ENCODE assay signal across 8 mouse cellular contexts in the genomic region with DNA sequence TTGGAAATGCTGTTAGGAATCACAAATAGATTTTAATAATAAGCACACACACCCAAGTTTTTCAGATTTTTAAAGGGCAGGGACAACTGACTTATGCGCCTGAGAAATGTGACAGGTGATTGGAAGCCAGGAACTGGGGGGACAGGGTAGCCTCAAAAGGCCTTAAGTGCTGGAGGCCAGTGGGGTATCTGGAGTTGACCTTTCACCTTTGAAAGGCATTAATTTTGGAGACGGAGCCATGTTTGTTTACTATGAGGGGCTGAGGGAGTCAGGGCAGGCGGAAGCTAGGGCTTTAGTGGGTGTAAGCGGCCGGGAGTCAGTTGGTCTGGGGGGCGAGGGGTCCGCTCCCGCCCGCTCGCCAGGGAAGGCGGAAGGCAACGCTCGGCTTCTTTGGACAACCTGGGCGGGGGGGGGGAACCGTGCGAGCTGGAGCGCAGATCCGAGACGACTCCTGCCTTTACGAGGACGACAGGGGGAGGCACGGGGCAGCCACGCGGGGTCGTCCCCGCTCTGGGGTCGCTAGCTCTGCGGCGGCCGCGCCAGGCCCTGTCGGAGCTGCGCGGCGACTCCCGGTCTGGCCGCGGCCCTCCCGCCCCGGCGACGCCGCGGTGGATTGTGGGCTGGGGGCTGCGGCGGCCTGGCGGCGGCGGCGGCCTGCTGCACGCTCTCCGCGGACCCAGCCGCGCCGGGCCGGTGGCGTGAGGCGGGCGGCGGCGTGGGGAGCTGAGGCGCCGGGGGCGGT. TPM values are rescaled to one million over a fixed set of nuclear protein-coding genes. Genes with fewer than 3 reads are reported as not detected.
A peak's percentile ranks its signal among the peaks of the same experiment; 100 is the strongest.
DNase-seq lines count a peak whose midpoint lies in the region; ATAC-seq and TF ChIP-seq lines count a peak whose summit lies in the region.

No protein-coding gene starts in this region.

- no peaks in the 10 kb centered on the region for H3K27me3 ChIP-seq in embryonic facial prominence, embryonic 10.5 days (replicated peaks; ENCODE audit: low read depth, poor library complexity, severe bottlenecking)
- H3K27me3 ChIP-seq in heart, embryonic 12.5 days (replicated peaks), result no peaks in the 10 kb centered on the region
- no peaks in the 10 kb centered on the region for H3K27me3 ChIP-seq in limb, embryonic 10.5 days (ENCODE audit: low read depth, poor library complexity, severe bottlenecking)
- H3K27me3 ChIP-seq in midbrain, embryonic 11.5 days (ENCODE audit: control insufficient read depth, insufficient read depth, low read length), result no peaks in the 10 kb centered on the region
- no peaks in the 10 kb centered on the region for H3K27me3 ChIP-seq in splenic B cell, adult 2 months (ENCODE audit: control insufficient read depth, insufficient read depth, low read length, poor library complexity, severe bottlenecking)

- peak overlapping the region; percentile 71 to 91 for H3K4me3 ChIP-seq in ES-E14 (ENCODE audit: insufficient read depth in 1 of 2, low read depth in 1 of 2, low read length in 2 of 2, poor library complexity in 1 of 2, severe bottlenecking in 1 of 2)
- peak overlapping the region; percentile 91 for H3K4me3 ChIP-seq in embryonic facial prominence, embryonic 10.5 days
- peak overlapping the region; percentile 82 for H3K4me3 ChIP-seq in heart, embryonic 12.5 days
- H3K4me3 ChIP-seq in limb, embryonic 10.5 days, result peak overlapping the region; percentile 87
- H3K4me3 ChIP-seq in midbrain, embryonic 11.5 days (ENCODE audit: low read depth, low read length), result peak overlapping the region; percentile 91

- H3K4me2 ChIP-seq in heart, embryonic 12.5 days, result peak overlapping the region; percentile 73
- peak overlapping the region; percentile 41 for H3K4me2 ChIP-seq in midbrain, embryonic 11.5 days

- H3K9me3 ChIP-seq in ES-E14 (ENCODE audit: control insufficient read depth, insufficient read depth, low read depth, low read length), result no peaks in the 10 kb centered on the region
- H3K9me3 ChIP-seq in embryonic facial prominence, embryonic 10.5 days, result no peaks in the 10 kb centered on the region
- H3K9me3 ChIP-seq in heart, embryonic 12.5 days (replicated peaks), result no peaks in the 10 kb centered on the region
- H3K9me3 ChIP-seq in limb, embryonic 10.5 days (replicated peaks), result no peaks in the 10 kb centered on the region
- no peaks in the 10 kb centered on the region for H3K9me3 ChIP-seq in midbrain, embryonic 11.5 days (ENCODE audit: control insufficient read depth, low read length)

- H3K36me3 ChIP-seq in ES-E14 (ENCODE audit: control insufficient read depth, insufficient read depth, low read length, poor library complexity, severe bottlenecking), result no peaks in the 10 kb centered on the region
- H3K36me3 ChIP-seq in embryonic facial prominence, embryonic 10.5 days (replicated peaks), result no peaks in the 10 kb centered on the region
- no peaks in the 10 kb centered on the region for H3K36me3 ChIP-seq in heart, embryonic 12.5 days
- no peaks in the 10 kb centered on the region for H3K36me3 ChIP-seq in limb, embryonic 10.5 days
- no peaks in the 10 kb centered on the region for H3K36me3 ChIP-seq in midbrain, embryonic 11.5 days (ENCODE audit: control insufficient read depth, insufficient read depth, low read length)
- H3K36me3 ChIP-seq in splenic B cell, adult 2 months (ENCODE audit: control insufficient read depth, insufficient read depth, low read length, poor library complexity, severe bottlenecking), result no peaks in the 10 kb centered on the region

- H3K27ac ChIP-seq in ES-E14 (ENCODE audit: insufficient read depth, low read depth, low read length, poor library complexity, severe bottlenecking), result peak overlapping the region; percentile 93
- H3K27ac ChIP-seq in embryonic facial prominence, embryonic 10.5 days (replicated peaks), result peak overlapping the region; percentile 99
- H3K27ac ChIP-seq in heart, embryonic 12.5 days (ENCODE audit: poor library complexity, severe bottlenecking), result peak overlapping the region; percentile 95
- peak overlapping the region; percentile 99 for H3K27ac ChIP-seq in limb, embryonic 10.5 days
- H3K27ac ChIP-seq in midbrain, embryonic 11.5 days (ENCODE audit: low read depth, low read length), result peak overlapping the region; percentile 95

- in situ Hi-C loops in ES-E14 (cut with MboI; ENCODE audit: low sequenced_read_pairs in 2 of 2, unreplicated experiment in 2 of 2), result no loop called here

- under 1% methylated on average over 65 of the region's 65 CpGs for WGBS in embryonic facial prominence, embryonic 10.5 days
- WGBS in heart, embryonic 12.5 days, result under 1% methylated on average over 57 of the region's 65 CpGs
- WGBS in limb, embryonic 10.5 days, result 3% methylated on average over 61 of the region's 65 CpGs
- under 1% methylated on average over 41 of the region's 65 CpGs for WGBS in midbrain, embryonic 11.5 days

- peaks cover 8% of the 10 kb centered on the region in 2 experiments; a peak in 3 of 4 replicates for H3K4me1 ChIP-seq in ES-E14 (ENCODE audit: control insufficient read depth in 2 of 2, insufficient read depth in 2 of 2, low read length in 2 of 2, poor library complexity in 1 of 2)
- H3K4me1 ChIP-seq in embryonic facial prominence, embryonic 10.5 days, result peaks cover 22% of the 10 kb centered on the region
- peaks cover 6% of the 10 kb centered on the region for H3K4me1 ChIP-seq in heart, embryonic 12.5 days (replicated peaks)
- peaks cover 9% of the 10 kb centered on the region for H3K4me1 ChIP-seq in limb, embryonic 10.5 days
- peaks cover 7% of the 10 kb centered on the region for H3K4me1 ChIP-seq in midbrain, embryonic 11.5 days (ENCODE audit: control insufficient read depth, insufficient read depth, low read length)

- peak; percentile 77 for ATAC-seq in heart, embryonic 12.5 days (ENCODE audit: insufficient number of reproducible peaks, low FRiP score)
- peak; percentile 92 for ATAC-seq in midbrain, embryonic 11.5 days (ENCODE audit: low FRiP score)

- DNase-seq in adrenal gland, postnatal 10 days, result peak; percentile 68
- no peak for DNase-seq in adrenal gland, adult 18-20 months (ENCODE audit: low spot score in 2 of 2)
- DNase-seq in ES-E14 (ENCODE audit: low read depth, low spot score), result no peak
- DNase-seq in embryonic facial prominence, embryonic 10.5 days (ENCODE audit: low spot score), result no peak
- no peak for DNase-seq in limb, embryonic 10.5 days (ENCODE audit: low spot score)
- peak; percentile 97 for DNase-seq in midbrain, embryonic 11.5 days (ENCODE audit: low spot score, missing footprints)
- peak; percentile 57 for DNase-seq in splenic B cell, adult 2 months (ENCODE audit: low read depth, low spot score)

- peak overlapping the region; percentile 98 for H3K9ac ChIP-seq in ES-E14 (ENCODE audit: insufficient read depth, low read depth, low read length, poor library complexity, severe bottlenecking)
- peak overlapping the region; percentile 97 for H3K9ac ChIP-seq in heart, embryonic 12.5 days
- H3K9ac ChIP-seq in midbrain, embryonic 11.5 days (ENCODE audit: low read length), result peak overlapping the region; percentile 99

TF ChIP-seq in ES-E14, 5 proteins besides CTCF, POLR2A, EP300 and RAD21:
- TF ChIP-seq ZNF384 (IDR thresholded peaks at IDR 0.05; ENCODE audit: low read depth, low read length) (no peak), HCFC1 (IDR thresholded peaks at IDR 0.05; ENCODE audit: borderline replicate concordance, insufficient read depth, low read length) (no peak)

RNA-seq across cellular contexts. Expression of gene Vps54, which starts 0.6 kb away (rescaled TPM):
- total RNA-seq in adrenal gland, postnatal 10 days (2021), result 10 to 100 TPM; 29.9 to 39.0 TPM
- 10 to 100 TPM; 31.3 to 33.8 TPM for total RNA-seq in adrenal gland, adult 18-20 months (2021)
- total RNA-seq in ES-E14 (2012; rRNA removed), result 57.2 and 61.4 TPM in 2 replicates
- 12.1 and 12.9 TPM in 2 replicates for polyA plus RNA-seq in embryonic facial prominence, embryonic 10.5 days (2016; fragmentation: Nextera tagmentation; extraction: Ambion mirVana)
- polyA plus RNA-seq in heart, embryonic 12.5 days (2016; fragmentation: Nextera tagmentation; extraction: Ambion mirVana), result 14.7 and 15.0 TPM in 2 replicates
- 11.2 and 12.4 TPM in 2 replicates for polyA plus RNA-seq in limb, embryonic 10.5 days (2016; fragmentation: Nextera tagmentation; extraction: Ambion mirVana)
- polyA plus RNA-seq in midbrain, embryonic 11.5 days (2014; fragmentation: Nextera tagmentation; extraction: Ambion mirVana), result 14.4 and 15.0 TPM in 2 replicates

Comparison
In these comparisons a context has a peak if more than half of its experiments do, and no peak if none do; other contexts are left out.
1. DNase-seq: peak in adrenal gland, postnatal 10 days (single experiment), midbrain, embryonic 11.5 days (single experiment) and splenic B cell, adult 2 months (single experiment); none in adrenal gland, adult 18-20 months (0 of 2), ES-E14 (single experiment), embryonic facial prominence, embryonic 10.5 days (single experiment) and limb, embryonic 10.5 days (single experiment).
2. Peak in every context shown above with its lines, with median percentiles within 50 percentile points of each other: H3K27ac ChIP-seq, H3K4me3 ChIP-seq and H3K9ac ChIP-seq.